Mouse (Mus musculus): ENCODE results near the gene Pth1r.

- no peak for TF ChIP-seq POLR2A (IDR thresholded peaks at IDR 0.05; ENCODE audit: insufficient read depth, low read depth, low read length)
- TF ChIP-seq EP300 (IDR thresholded peaks at IDR 0.05; ENCODE audit: insufficient read depth, low read depth, low read length) = no peak
- no peak for TF ChIP-seq CTCF (IDR thresholded peaks at IDR 0.05)
Observed at GRCm38 (mm10) chr9:110774403-110775268, 27.7 kb upstream of the Pth1r start.

All from heart, adult 2 months (tissue).